Mouse (Mus musculus): ENCODE measurements around the gene Ypel5. TPM values are rescaled to one million over a fixed set of nuclear protein-coding genes. Genes with fewer than 3 reads are reported as not detected.

Gene Ypel5
- total and polyA plus RNA-seq, 3 experiments: 8.9 to 16.1 (median 14.3) TPM

DNA sequence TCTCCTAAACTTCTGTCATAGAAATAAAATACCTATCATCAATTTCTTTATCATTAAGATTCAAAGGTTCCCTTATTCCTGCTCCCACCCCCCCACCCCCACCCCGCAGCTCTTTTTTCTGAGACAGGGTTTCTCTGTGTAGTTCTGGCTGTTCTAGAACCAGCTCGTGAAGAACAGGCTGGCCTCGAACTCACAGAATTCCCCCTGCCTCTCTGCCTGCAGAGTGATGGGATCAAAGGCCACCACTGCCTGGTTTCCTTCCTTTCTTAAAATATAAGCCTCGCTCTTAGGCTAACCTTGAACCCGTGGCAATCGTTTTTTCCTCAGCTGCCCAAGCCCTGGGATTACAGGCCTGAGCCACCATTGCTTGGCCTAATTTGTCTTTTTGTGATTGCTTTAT lies 55.3 kb downstream of the Ypel5 start:
- in situ Hi-C loops (cut with MboI; ENCODE audit: low pct_ligation_motif_present, low pct_unique_long_range_greater_than_20kb, low sequenced_read_pairs): no loop called here
- H3K27ac ChIP-seq (ENCODE audit: insufficient read depth, low read depth): no peak overlapping the region
- dilution Hi-C loops (cut with MboI; ENCODE audit: extremely low pct_ligation_motif_present, extremely low pct_unique_long_range_greater_than_20kb, low sequenced_read_pairs): no loop called here
- H3K79me2 ChIP-seq (replicated peaks; ENCODE audit: control insufficient read depth, extremely low read depth, insufficient read depth, poor library complexity, severe bottlenecking): no peaks in the 10 kb centered on the region
- H3K4me2 ChIP-seq (ENCODE audit: insufficient read depth, low read depth, poor library complexity, severe bottlenecking): no peak overlapping the region
- H3K9me3 ChIP-seq (replicated peaks; ENCODE audit: low read length): no peaks in the 10 kb centered on the region
- peaks cover 14 to 28% of the 10 kb centered on the region in 2 experiments for H3K4me1 ChIP-seq (ENCODE audit: control insufficient read depth in 1 of 2, insufficient read depth in 2 of 2)
- H3K36me3 ChIP-seq (replicated peaks in 1 of 2; ENCODE audit: control insufficient read depth in 1 of 2, insufficient read depth in 1 of 2, low read length in 1 of 2): no peaks in the 10 kb centered on the region
- TF ChIP-seq MXI1 (IDR thresholded peaks at IDR 0.05; ENCODE audit: low read depth, low read length) (no peak), ELF1 (IDR thresholded peaks at IDR 0.05; ENCODE audit: low read depth, low read length) (no peak), KAT2A (IDR thresholded peaks at IDR 0.05; ENCODE audit: insufficient replicate concordance, low read length) (no peak)
- no peaks in the 10 kb centered on the region for H3K27me3 ChIP-seq (replicated peaks)
- no peak overlapping the region for H3K4me3 ChIP-seq (replicated peaks in 1 of 3; ENCODE audit: low read depth in 2 of 3, low read length in 2 of 3, poor library complexity in 1 of 3)
- no peak overlapping the region for H3K9ac ChIP-seq (ENCODE audit: insufficient read depth, low read depth)
- DNase-seq (ENCODE audit: extremely low read depth): no peak

DNA sequence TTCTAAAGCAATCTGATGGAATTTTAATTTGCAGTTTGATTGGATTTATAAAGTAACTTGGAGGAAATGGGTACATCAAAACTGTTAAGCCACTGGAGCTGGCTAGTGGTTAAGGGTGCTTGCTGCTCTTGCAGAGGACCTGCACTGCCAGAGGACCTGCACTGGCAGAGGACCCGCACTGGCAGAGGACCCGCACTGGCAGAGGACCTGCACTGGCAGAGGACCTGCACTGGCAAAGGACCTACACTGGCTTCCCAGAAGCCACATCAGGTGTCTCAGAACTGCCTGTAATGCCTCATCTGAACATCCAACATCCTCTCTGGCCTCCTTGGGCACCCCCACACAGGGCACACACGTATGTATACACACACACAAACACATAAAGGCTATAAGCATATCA lies 59.3 kb downstream of the Ypel5 start:
- Histone ChIP-seq H3K4me2 (ENCODE audit: insufficient read depth, low read depth, poor library complexity, severe bottlenecking) (no peak overlapping the region), H3K79me2 (replicated peaks; ENCODE audit: control insufficient read depth, extremely low read depth, insufficient read depth, poor library complexity, severe bottlenecking) (no peaks in the 10 kb centered on the region), H3K4me1 (ENCODE audit: control insufficient read depth in 1 of 2, insufficient read depth in 2 of 2) (peaks cover 5 to 10% of the 10 kb centered on the region in 2 experiments), H3K4me3 (replicated peaks in 1 of 3; ENCODE audit: low read depth in 2 of 3, low read length in 2 of 3, poor library complexity in 1 of 3) (no peak overlapping the region), H3K27me3 (replicated peaks) (no peaks in the 10 kb centered on the region), H3K36me3 (replicated peaks in 1 of 2; ENCODE audit: control insufficient read depth in 1 of 2, insufficient read depth in 1 of 2, low read length in 1 of 2) (no peaks in the 10 kb centered on the region), H3K9me3 (replicated peaks; ENCODE audit: low read length) (no peaks in the 10 kb centered on the region), H3K27ac (ENCODE audit: insufficient read depth, low read depth) (no peak overlapping the region), H3K9ac (ENCODE audit: insufficient read depth, low read depth) (no peak overlapping the region)
- no peak for DNase-seq (ENCODE audit: extremely low read depth)
- in situ Hi-C loops (cut with MboI; ENCODE audit: low pct_ligation_motif_present, low pct_unique_long_range_greater_than_20kb, low sequenced_read_pairs): no loop called here
- TF ChIP-seq ZC3H11A (IDR thresholded peaks at IDR 0.05; ENCODE audit: low read depth, low read length) (no peak), ETS1 (conservative IDR thresholded peaks at IDR 0.05; ENCODE audit: low read depth, low read length) (no peak), MAX (IDR thresholded peaks at IDR 0.05; ENCODE audit: low read length) (no peak), BHLHE40 (IDR thresholded peaks at IDR 0.05; ENCODE audit: low read depth, low read length) (no peak), CHD1 (IDR thresholded peaks at IDR 0.05; ENCODE audit: low read depth, low read length) (no peak), TCF12 (IDR thresholded peaks at IDR 0.05; ENCODE audit: low read depth, low read length) (no peak), TBP (conservative IDR thresholded peaks at IDR 0.05; ENCODE audit: low read depth, low read length) (no peak), USF1 (IDR thresholded peaks at IDR 0.05; ENCODE audit: low read depth, low read length) (no peak), ELF1 (IDR thresholded peaks at IDR 0.05; ENCODE audit: low read depth, low read length) (no peak), CHD2 (IDR thresholded peaks at IDR 0.05; ENCODE audit: low read length) (no peak), JUN (IDR thresholded peaks at IDR 0.05; ENCODE audit: insufficient read depth, low read depth, low read length) (no peak), E2F4 (IDR thresholded peaks at IDR 0.05; ENCODE audit: insufficient replicate concordance, low read depth, low read length) (no peak), MYC (IDR thresholded peaks at IDR 0.05; ENCODE audit: low read depth, low read length) (no peak), POLR2A (IDR thresholded peaks at IDR 0.05; ENCODE audit: low read depth, low read length) (no peak), MXI1 (IDR thresholded peaks at IDR 0.05; ENCODE audit: low read depth, low read length) (no peak), ZMIZ1 (IDR thresholded peaks at IDR 0.05; ENCODE audit: low read depth, low read length) (no peak), UBTF (IDR thresholded peaks at IDR 0.05; ENCODE audit: low read depth, low read length) (no peak), USF2 (conservative IDR thresholded peaks at IDR 0.05; ENCODE audit: low read depth, low read length) (no peak), SMC3 (IDR thresholded peaks at IDR 0.05; ENCODE audit: low read depth, low read length) (no peak)
- dilution Hi-C loops (cut with MboI; ENCODE audit: extremely low pct_ligation_motif_present, extremely low pct_unique_long_range_greater_than_20kb, low sequenced_read_pairs): no loop called here
